Mouse (Mus musculus) lung, postnatal 0 days (tissue): ENCODE data around the gene Bcl11b.

ENCODE experiments used
- CTCF ChIP-seq: IDR thresholded peaks from 2 replicates; pipeline ENCODE4 v1.5.1; 2016; ENCODE audit warnings: antibody characterized with exemption, mild to moderate bottlenecking
- EP300 ChIP-seq: IDR thresholded peaks from 2 replicates; pipeline ENCODE4 v1.6.1; 2016; ENCODE audit warnings: antibody characterized with exemption, mild to moderate bottlenecking, control low read depth

DNA sequence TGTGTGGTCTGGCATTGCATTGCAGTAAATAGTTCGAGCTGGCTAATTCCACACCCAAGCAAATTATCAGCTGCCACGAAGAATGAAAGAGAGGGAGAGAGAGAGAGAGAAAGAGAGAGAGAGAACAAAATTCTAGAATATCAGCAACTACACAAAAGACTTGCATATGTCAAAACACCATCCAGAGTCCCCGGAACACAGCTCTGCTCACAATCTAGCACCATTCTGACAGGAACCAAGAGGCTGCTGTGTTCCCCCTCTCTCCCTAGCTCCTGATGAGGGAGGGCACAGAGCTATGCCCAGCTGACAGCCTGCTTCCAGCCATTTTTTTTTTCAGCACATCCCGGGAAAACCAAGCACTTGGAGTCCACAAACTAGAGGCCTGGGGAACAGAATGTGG lies 6.6 kb downstream of the Bcl11b start:
- TF ChIP-seq EP300 (no peak), CTCF (no peak)
